Mouse (Mus musculus) A20 (cell line): Measurements from ENCODE around the gene Cfap221.

Experiments
- DNase-seq: peaks from one replicate; pipeline ENCODE4 v3.0.0-alpha.2; 2011; ENCODE audit warnings: low read depth, low spot score

Gene Cfap221

GRCm38 (mm10) chr1:120007851-120008588 is 11.0 kb upstream of the Cfap221 start:
- no peak for DNase-seq

- DNase-seq, result no peak
These were observed 10.1 kb upstream of the Cfap221 start, which contains the start of gene Sctr for GRCm38 (mm10) chr1:120006844-120007790. TSS of gene Sctr (plus strand) at chr1:120006894.

- no peak for DNase-seq
These were observed 610 bp upstream of the Cfap221 start for GRCm38 (mm10) chr1:119997644-119998043.

GRCm38 (mm10) chr1:119986555-119986954 is 10.5 kb downstream of the Cfap221 start:
- DNase-seq, result no peak

- DNase-seq, result no peak
These were observed 21.9 kb downstream of the Cfap221 start for GRCm38 (mm10) chr1:119975141-119975540.

- DNase-seq, result no peak
These were observed 23.9 kb downstream of the Cfap221 start for GRCm38 (mm10) chr1:119973117-119973516.

- peak; percentile 6 for DNase-seq
These were observed 31.1 kb downstream of the Cfap221 start for GRCm38 (mm10) chr1:119965804-119966514.

GRCm38 (mm10) chr1:119959920-119960319 is 37.1 kb downstream of the Cfap221 start:
- no peak for DNase-seq

- DNase-seq, result no peak
These were observed 37.6 kb downstream of the Cfap221 start for GRCm38 (mm10) chr1:119959464-119959863.

- DNase-seq, result no peak
These were observed 39.3 kb downstream of the Cfap221 start for GRCm38 (mm10) chr1:119957716-119958222.

- no peak for DNase-seq
These were observed 42.4 kb downstream of the Cfap221 start for GRCm38 (mm10) chr1:119954680-119955079.

GRCm38 (mm10) chr1:119953456-119953855 is 43.6 kb downstream of the Cfap221 start:
- DNase-seq, result no peak

- DNase-seq, result no peak
These were observed 46.9 kb downstream of the Cfap221 start for GRCm38 (mm10) chr1:119950086-119950485.

- DNase-seq, result no peak
These were observed 60.2 kb downstream of the Cfap221 start for GRCm38 (mm10) chr1:119936861-119937260.

- DNase-seq, result no peak
These were observed 65.4 kb downstream of the Cfap221 start for GRCm38 (mm10) chr1:119931421-119932150.

- peak; percentile 71 for DNase-seq
These were observed 67.3 kb downstream of the Cfap221 start for GRCm38 (mm10) chr1:119929715-119930114.

- peak; percentile 42 for DNase-seq
These were observed 77.7 kb downstream of the Cfap221 start for GRCm38 (mm10) chr1:119919299-119919698.

GRCm38 (mm10) chr1:119916823-119917371 is 80.1 kb downstream of the Cfap221 start:
- DNase-seq, result no peak

- DNase-seq, result peak; percentile 97
These were observed 83.8 kb downstream of the Cfap221 start, which contains the start of gene Tmem177 for GRCm38 (mm10) chr1:119912953-119913814. TSS of gene Tmem177 (minus strand) at chr1:119913208.
